Mouse (Mus musculus) testis, adult 2 months (tissue): ENCODE measurements at regions not wholly inside any gene's neighbourhood (a gene's known extent, or its start where the extent isn't known, plus 50 kb on each side); places are given as distances from the start of the nearest gene placed in this dataset.

Source experiments
- H3K27ac ChIP-seq: fragments of 200-500 bp; 2 replicates; pipeline ENCODE4 v1.5.1; 2012; ENCODE audit warnings: low read depth, low read length; ENCODE audit not compliant: control insufficient read depth, insufficient read depth
- H3K27me3 ChIP-seq: fragments of 200-500 bp; 2 replicates; pipeline ENCODE4 v1.6.1; 2012; ENCODE audit warnings: mild to moderate bottlenecking, low read length, moderate library complexity; ENCODE audit not compliant: control insufficient read depth, insufficient read depth
- H3K36me3 ChIP-seq: fragments of 200-500 bp; 2 replicates; pipeline ENCODE4 v1.6.1; 2012; ENCODE audit warnings: mild to moderate bottlenecking, low read length; ENCODE audit not compliant: control insufficient read depth, insufficient read depth
- H3K4me1 ChIP-seq: fragments of 200-500 bp; 2 replicates; pipeline ENCODE4 v1.6.1; 2012; ENCODE audit warnings: low read length; ENCODE audit not compliant: control insufficient read depth, insufficient read depth
- H3K4me3 ChIP-seq: fragments of 200-500 bp; 2 replicates; pipeline ENCODE4 v1.5.1; 2012; ENCODE audit warnings: low read depth, mild to moderate bottlenecking, low read length, moderate library complexity, mixed read lengths; ENCODE audit not compliant: control insufficient read depth
- CTCF ChIP-seq: fragments of 200-500 bp; IDR thresholded peaks from 2 replicates; pipeline ENCODE4 v1.5.1; 2012; ENCODE audit warnings: low read depth, mild to moderate bottlenecking, inconsistent platforms, low read length, moderate library complexity; ENCODE audit not compliant: control insufficient read depth, insufficient read depth, insufficient replicate concordance
- POLR2A ChIP-seq: fragments of 200-500 bp; IDR thresholded peaks from 2 replicates; pipeline ENCODE4 v1.6.1; 2012; ENCODE audit warnings: low read depth, mild to moderate bottlenecking, inconsistent platforms, low read length, moderate library complexity; ENCODE audit not compliant: control insufficient read depth

DNA sequence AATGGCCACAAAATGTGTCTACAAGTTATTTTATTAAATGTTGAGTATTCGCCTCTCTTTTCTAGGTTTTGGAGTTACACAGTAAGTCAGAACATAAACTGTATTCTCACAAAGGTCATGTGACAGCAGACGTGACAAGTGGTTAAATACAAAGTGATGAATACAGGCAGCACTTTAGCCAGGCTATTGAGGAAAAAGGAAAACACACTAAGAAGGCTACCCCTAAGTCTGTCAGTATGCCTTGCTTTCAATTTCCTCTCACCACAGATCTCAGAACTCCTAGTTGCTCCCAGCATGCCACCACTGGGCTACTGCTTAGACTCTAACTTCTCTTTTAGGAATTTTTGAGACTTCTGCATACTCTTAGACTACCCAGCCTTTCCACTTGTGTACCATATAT is 297.9 kb upstream of the Pex5l start:
- TF ChIP-seq CTCF (no peak), POLR2A (no peak)
- Histone ChIP-seq H3K4me3 (no peak overlapping the region), H3K27ac (no peak overlapping the region)

DNA sequence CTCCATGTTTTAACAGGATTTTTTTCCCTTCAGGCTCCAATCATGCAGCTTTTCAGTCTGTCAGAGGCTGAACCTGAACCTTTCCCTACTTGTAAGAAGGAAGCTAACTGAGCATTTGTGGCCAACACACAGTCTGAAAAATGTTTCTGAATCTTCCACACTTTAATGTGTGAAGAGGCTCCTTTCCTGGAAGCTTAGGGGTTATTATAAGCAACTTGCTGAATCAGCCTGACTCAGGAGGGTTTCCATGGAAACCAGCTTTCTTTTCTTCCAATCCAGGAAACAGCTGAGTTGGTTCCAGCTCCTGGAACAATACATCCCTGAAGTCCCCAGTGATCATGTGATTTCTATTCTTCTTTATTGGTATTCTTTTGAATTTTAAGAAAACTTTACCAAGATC is 297.5 kb upstream of the Pex5l start:
- no peaks in the 10 kb centered on the region for H3K4me1 ChIP-seq
- no peaks in the 10 kb centered on the region for H3K27me3 ChIP-seq
- TF ChIP-seq POLR2A (no peak), CTCF (no peak)
- H3K4me3 ChIP-seq = no peak overlapping the region
- H3K36me3 ChIP-seq = no peaks in the 10 kb centered on the region
- no peak overlapping the region for H3K27ac ChIP-seq

More for the DNA sequence above, 297.9 kb upstream of the Pex5l start:
- no peaks in the 10 kb centered on the region for H3K27me3 ChIP-seq
- no peaks in the 10 kb centered on the region for H3K36me3 ChIP-seq
- H3K4me1 ChIP-seq = no peaks in the 10 kb centered on the region

DNA sequence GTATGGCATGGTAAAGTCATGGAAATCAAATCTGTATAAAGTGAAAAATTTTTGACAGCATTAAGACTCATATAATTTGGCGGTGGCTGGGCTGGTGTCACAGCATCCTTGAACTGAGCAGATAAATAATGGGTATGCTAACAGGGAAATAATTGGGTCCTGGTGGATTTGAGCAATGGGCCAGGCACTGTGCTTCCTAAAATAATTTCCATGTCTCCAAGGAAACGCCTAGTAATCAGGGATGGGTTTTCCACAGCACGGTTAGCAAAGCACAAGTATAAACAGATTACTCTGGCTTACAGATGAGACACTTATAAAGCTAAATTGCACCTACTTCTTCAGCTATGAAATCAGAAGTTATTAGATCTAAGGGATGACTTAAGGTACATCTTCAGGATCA is 273.9 kb upstream of the Pex5l start:
- no peaks in the 10 kb centered on the region for H3K27me3 ChIP-seq
- H3K4me3 ChIP-seq = no peak overlapping the region
- H3K4me1 ChIP-seq = no peaks in the 10 kb centered on the region
- H3K36me3 ChIP-seq = no peaks in the 10 kb centered on the region
- TF ChIP-seq CTCF (no peak), POLR2A (no peak)
- no peak overlapping the region for H3K27ac ChIP-seq

DNA sequence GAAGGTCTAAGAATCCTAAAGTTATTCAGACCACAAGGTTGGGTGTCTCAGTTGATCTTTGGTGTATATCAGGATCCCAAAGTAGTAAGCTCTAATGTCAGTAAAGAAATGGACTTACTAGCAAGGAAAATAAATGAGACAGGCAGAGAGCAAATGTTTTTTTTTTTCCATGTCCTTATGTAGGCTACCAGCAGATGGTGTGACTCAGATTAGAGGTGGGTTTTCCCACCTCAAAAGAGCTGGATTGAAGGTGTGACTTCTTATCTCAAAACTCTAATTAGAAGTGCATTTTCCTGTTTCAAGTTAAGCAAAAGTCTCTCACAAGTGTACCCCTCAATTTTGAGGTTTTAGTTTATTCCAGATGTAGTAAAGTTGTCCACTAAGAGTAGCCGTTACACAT is 273.3 kb upstream of the Pex5l start:
- TF ChIP-seq CTCF (no peak), POLR2A (no peak)

GRCm38 (mm10) chr3:33401904-33402303 is 258.9 kb upstream of the Pex5l start:
- TF ChIP-seq POLR2A (no peak), CTCF (no peak)

More for the DNA sequence above, 273.3 kb upstream of the Pex5l start:
- Histone ChIP-seq H3K4me3 (no peak overlapping the region), H3K4me1 (no peaks in the 10 kb centered on the region), H3K36me3 (no peaks in the 10 kb centered on the region), H3K27ac (no peak overlapping the region), H3K27me3 (no peaks in the 10 kb centered on the region)

DNA sequence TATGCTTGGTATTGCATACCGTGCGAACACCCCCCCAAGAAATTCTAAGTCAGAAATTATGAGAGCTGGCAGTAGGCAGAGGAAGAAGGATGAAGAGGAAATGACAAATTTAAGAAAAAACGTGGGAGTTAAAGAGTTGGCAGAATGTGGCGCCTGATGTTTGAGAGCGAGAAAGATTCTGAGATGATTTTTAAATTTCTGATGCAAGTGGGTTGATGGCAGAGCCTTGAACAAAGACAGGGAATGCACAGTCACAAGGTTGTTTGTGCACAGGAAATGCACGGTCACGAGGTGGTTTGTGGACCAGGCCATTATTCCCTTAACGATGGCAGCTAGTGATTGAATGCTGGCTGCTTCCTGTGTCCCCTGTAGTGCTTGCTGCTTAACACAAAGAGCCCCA is 256.3 kb upstream of the Pex5l start:
- Histone ChIP-seq H3K27ac (no peak overlapping the region), H3K27me3 (no peaks in the 10 kb centered on the region), H3K4me1 (no peaks in the 10 kb centered on the region), H3K4me3 (no peak overlapping the region), H3K36me3 (no peaks in the 10 kb centered on the region)
- no peak for TF ChIP-seq POLR2A
- TF ChIP-seq CTCF = no peak

More at GRCm38 (mm10) chr3:33401904-33402303, 258.9 kb upstream of the Pex5l start:
- Histone ChIP-seq H3K27ac (no peak overlapping the region), H3K4me1 (no peaks in the 10 kb centered on the region), H3K27me3 (no peaks in the 10 kb centered on the region), H3K36me3 (no peaks in the 10 kb centered on the region), H3K4me3 (no peak overlapping the region)

DNA sequence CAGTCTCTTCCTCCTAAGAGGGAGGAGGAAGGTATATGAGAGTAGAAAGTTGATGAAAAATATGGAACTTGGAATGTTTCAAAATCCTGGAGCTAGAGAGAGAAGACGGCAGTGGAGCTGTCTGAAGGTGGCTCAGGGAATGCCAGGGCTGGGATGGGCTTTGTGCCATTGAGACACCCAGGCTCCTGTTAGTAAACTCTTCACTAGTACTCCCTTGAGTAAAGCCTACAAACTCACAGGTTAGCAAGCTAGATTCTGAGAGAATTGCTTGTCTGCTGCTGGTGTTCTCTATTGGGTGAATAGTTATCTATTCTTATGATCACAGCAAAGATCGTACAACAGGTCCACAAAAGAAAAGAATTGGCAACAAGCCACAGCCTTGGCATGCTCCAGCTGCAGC is 255.3 kb upstream of the Pex5l start:
- Histone ChIP-seq H3K36me3 (no peaks in the 10 kb centered on the region), H3K27ac (no peak overlapping the region), H3K4me3 (no peak overlapping the region), H3K27me3 (no peaks in the 10 kb centered on the region), H3K4me1 (no peaks in the 10 kb centered on the region)
- TF ChIP-seq CTCF = no peak
- no peak for TF ChIP-seq POLR2A

DNA sequence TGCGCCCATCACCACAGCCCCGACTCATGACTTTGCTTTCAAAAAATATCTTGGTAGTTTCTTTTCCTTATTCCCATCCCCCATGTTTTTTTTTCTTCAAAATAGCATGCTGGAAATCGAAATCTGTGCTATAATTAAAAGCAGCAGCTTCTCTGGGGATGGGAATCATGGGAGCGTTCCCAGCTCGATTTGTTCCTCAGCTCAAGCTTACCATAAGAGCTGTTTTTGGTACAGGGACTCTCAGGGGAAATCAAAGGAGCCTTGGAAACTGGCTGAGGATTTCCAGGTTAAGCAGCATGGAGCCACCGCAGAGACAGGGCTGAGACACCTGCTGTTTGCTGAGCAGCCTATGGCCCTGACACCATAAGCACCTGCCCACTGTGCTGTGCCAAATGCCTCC is 254.2 kb upstream of the Pex5l start:
- TF ChIP-seq POLR2A = no peak
- TF ChIP-seq CTCF = no peak
- H3K36me3 ChIP-seq = no peaks in the 10 kb centered on the region
- H3K4me3 ChIP-seq = no peak overlapping the region
- H3K27me3 ChIP-seq = no peaks in the 10 kb centered on the region
- H3K27ac ChIP-seq = no peak overlapping the region
- no peaks in the 10 kb centered on the region for H3K4me1 ChIP-seq
